Mouse (Mus musculus) olfactory bulb, adult 2 months (tissue): ENCODE measurements around the gene Htr2a.

Source experiments
- CTCF ChIP-seq: fragments of 200-500 bp; IDR thresholded peaks from 2 replicates; pipeline ENCODE4 v1.5.1; 2012; ENCODE audit warnings: low read depth, mild to moderate bottlenecking, low read length, moderate library complexity; ENCODE audit not compliant: insufficient read depth
- POLR2A ChIP-seq: fragments of 200-500 bp; IDR thresholded peaks from 2 replicates; pipeline ENCODE4 v1.6.1; 2012; ENCODE audit warnings: mild to moderate bottlenecking, low read depth, low read length, moderate library complexity; ENCODE audit not compliant: insufficient read depth

GRCm38 (mm10) chr14:74643296-74643695 lies 2.7 kb downstream of the Htr2a start:
- TF ChIP-seq POLR2A, result no peak
- TF ChIP-seq CTCF, result peak; percentile 81
